ENCODE assay signal across 8 mouse cellular contexts in the genomic region with DNA sequence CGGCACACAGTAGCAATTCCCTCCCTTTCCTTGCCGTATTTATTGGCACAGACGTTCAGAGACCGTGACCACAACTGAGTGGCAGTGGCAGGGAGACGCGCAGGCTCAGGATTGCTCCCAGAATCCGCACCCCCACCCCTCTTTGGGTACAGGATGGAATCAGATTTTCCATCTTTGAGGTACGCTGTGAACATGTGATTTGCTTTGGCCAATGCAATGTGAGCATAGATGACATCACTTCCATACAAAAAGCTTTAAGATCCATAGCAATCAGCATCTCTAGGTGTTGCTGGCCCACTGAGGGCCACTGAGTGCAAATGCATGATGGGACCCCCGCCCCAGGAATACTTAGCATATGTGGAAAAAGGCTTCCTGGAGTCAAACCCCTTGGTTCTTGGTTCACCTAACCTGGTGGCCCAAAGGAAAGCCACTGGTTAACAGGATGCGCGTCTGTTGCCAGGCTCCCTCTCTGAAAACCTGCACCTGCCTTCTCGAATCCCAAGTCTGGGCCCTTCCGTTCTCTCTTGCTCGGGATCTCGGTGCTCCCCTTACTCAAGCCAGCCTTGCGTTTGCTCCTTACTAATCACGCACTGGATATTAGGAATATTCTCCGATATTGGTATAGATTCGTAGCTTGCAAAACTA. TPM values are rescaled to one million over a fixed set of nuclear protein-coding genes. Genes with fewer than 3 reads are reported as not detected.
DNase-seq lines count a peak whose midpoint lies in the region; ATAC-seq and TF ChIP-seq lines count a peak whose summit lies in the region.

No protein-coding gene starts in this region.

- peak overlapping the region; percentile 17 for H3K4me3 ChIP-seq in lung, adult 2 months (replicated peaks; ENCODE audit: extremely low read depth, low read depth, low read length)
- H3K4me3 ChIP-seq in midbrain, embryonic 13.5 days (replicated peaks) = peak overlapping the region; percentile 47

- no peak for TF ChIP-seq CTCF in lung, adult 2 months (IDR thresholded peaks at IDR 0.05; ENCODE audit: insufficient read depth, low read length)

- H3K4me2 ChIP-seq in midbrain, embryonic 13.5 days (replicated peaks) = peak overlapping the region; percentile 64

- no peak for DNase-seq in lung, adult 2 months
- DNase-seq in lung, postnatal 4 days = no peak
- peak; percentile 36 for DNase-seq in cerebellum, adult 11 months
- peak; percentile 33 to 39 for DNase-seq in frontal cortex, postnatal 25 days (ENCODE audit: low spot score in 2 of 2)
- peak; percentile 64 to 67 for DNase-seq in layer of hippocampus, postnatal 36 days
- DNase-seq in yolk sac, embryonic 10.5 days (ENCODE audit: low spot score) = no peak
- no peak for DNase-seq in spleen, postnatal 36 days (ENCODE audit: low spot score in 2 of 2)

- no peak for TF ChIP-seq POLR2A in lung, adult 2 months (IDR thresholded peaks at IDR 0.05; ENCODE audit: borderline replicate concordance, extremely low read depth, low read depth, low read length)

- ATAC-seq in midbrain, embryonic 13.5 days = peak; percentile 71

- WGBS in lung, adult 2 months = 30% methylated on average over 19 of the region's 19 CpGs
- 24% methylated on average over 19 of the region's 19 CpGs for WGBS in midbrain, embryonic 13.5 days

- H3K9me3 ChIP-seq in midbrain, embryonic 13.5 days = no peaks in the 10 kb centered on the region

- H3K4me1 ChIP-seq in lung, adult 2 months (ENCODE audit: control insufficient read depth, insufficient read depth, low read length) = peaks cover 6% of the 10 kb centered on the region; the same call in 1 of the 2 replicates
- peaks cover 4% of the 10 kb centered on the region; the same call in 1 of the 2 replicates for H3K4me1 ChIP-seq in midbrain, embryonic 13.5 days (replicated peaks)

- H3K27ac ChIP-seq in midbrain, embryonic 13.5 days = peak overlapping the region; percentile 94

- H3K27me3 ChIP-seq in midbrain, embryonic 13.5 days = no peaks in the 10 kb centered on the region

- H3K36me3 ChIP-seq in midbrain, embryonic 13.5 days = no peaks in the 10 kb centered on the region

- peak overlapping the region; percentile 72 for H3K9ac ChIP-seq in midbrain, embryonic 13.5 days (replicated peaks)

RNA-seq across cellular contexts. Expression of gene Apobec3, which starts 8.7 kb away (rescaled TPM):
- polyA plus RNA-seq in lung, adult 2 months (2012; rRNA removed) = 29.7 and 36.7 TPM in 2 replicates
- total RNA-seq in layer of hippocampus, postnatal 36 days (2021) = 1 to 10 TPM; 3.9 to 6.7 TPM
- polyA plus RNA-seq in midbrain, embryonic 13.5 days (2015; fragmentation: Nextera tagmentation; extraction: Ambion mirVana) = 3.1 and 3.8 TPM in 2 replicates

RNA-seq across cellular contexts. Expression of gene Cbx6, which starts 48.3 kb away (rescaled TPM):
- polyA plus RNA-seq in lung, adult 2 months (2012; rRNA removed) = 87.3 and 94.1 TPM in 2 replicates
- total RNA-seq in layer of hippocampus, postnatal 36 days (2021) = 100 to 1,000 TPM; 335 to 366 TPM
- polyA plus RNA-seq in midbrain, embryonic 13.5 days (2015; fragmentation: Nextera tagmentation; extraction: Ambion mirVana) = 53.9 and 61.4 TPM in 2 replicates

RNA-seq across cellular contexts. Expression of gene Npcd, which starts 48.7 kb away (rescaled TPM):
- polyA plus RNA-seq in lung, adult 2 months (2012; rRNA removed) = 0.50 and 1.4 TPM in 2 replicates
- total RNA-seq in layer of hippocampus, postnatal 36 days (2021) = 10 to 100 TPM in 1 of 2 experiments, 1 to 10 TPM in 1; 5.8 to 10.8 TPM
- polyA plus RNA-seq in midbrain, embryonic 13.5 days (2015; fragmentation: Nextera tagmentation; extraction: Ambion mirVana) = 0.58 and 1.2 TPM in 2 replicates

Comparison
In these comparisons a context has a peak if more than half of its experiments do, and no peak if none do; other contexts are left out.
1. DNase-seq: peak in cerebellum, adult 11 months (single experiment), frontal cortex, postnatal 25 days (2 of 2) and layer of hippocampus, postnatal 36 days (2 of 2); none in lung, adult 2 months (single experiment), lung, postnatal 4 days (0 of 2), yolk sac, embryonic 10.5 days (single experiment) and spleen, postnatal 36 days (0 of 2).